Mouse (Mus musculus) small intestine, adult 2 months (tissue): Measurements from ENCODE around the gene Fh1. TPM values are rescaled to one million over a fixed set of nuclear protein-coding genes. Genes with fewer than 3 reads are reported as not detected.

Experiments
- H3K27ac ChIP-seq: fragments of 200-500 bp; 2 replicates; pipeline ENCODE4 v1.5.1; 2012; ENCODE audit warnings: low read depth, low read length, control low read depth, inconsistent platforms; ENCODE audit not compliant: insufficient read depth
- H3K27me3 ChIP-seq: fragments of 200-500 bp; 2 replicates; pipeline ENCODE4 v1.6.1; 2012; ENCODE audit warnings: mild to moderate bottlenecking, moderate library complexity, low read length, inconsistent platforms; ENCODE audit not compliant: control insufficient read depth, insufficient read depth
- H3K36me3 ChIP-seq: fragments of 200-500 bp; 2 replicates; pipeline ENCODE4 v1.6.1; 2012; ENCODE audit warnings: mild to moderate bottlenecking, low read length, control low read depth, inconsistent platforms; ENCODE audit not compliant: control insufficient read depth, insufficient read depth
- H3K4me1 ChIP-seq: fragments of 200-500 bp; 2 replicates; pipeline ENCODE4 v1.6.1; 2012; ENCODE audit warnings: low read length, inconsistent platforms, mixed read lengths; ENCODE audit not compliant: control insufficient read depth, insufficient read depth, insufficient read length
- H3K4me3 ChIP-seq: fragments of 200-500 bp; 2 replicates; pipeline ENCODE4 v1.5.1; 2012; ENCODE audit warnings: low read depth, mild to moderate bottlenecking, control low read depth, inconsistent platforms, low read length, moderate library complexity
- CTCF ChIP-seq: fragments of 200-500 bp; IDR thresholded peaks from 2 replicates; pipeline ENCODE4 v1.5.1; 2012; ENCODE audit warnings: low read depth, mild to moderate bottlenecking, control low read depth, inconsistent platforms, low read length, moderate library complexity, mixed read lengths; ENCODE audit not compliant: insufficient replicate concordance, insufficient read length; ENCODE audit errors: extremely low read depth
- POLR2A ChIP-seq: fragments of 200-500 bp; IDR thresholded peaks from 2 replicates; pipeline ENCODE4 v1.6.1; 2012; ENCODE audit warnings: low read depth, mild to moderate bottlenecking, control low read depth, inconsistent platforms, low read length, moderate library complexity
- WGBS: fragments of 180-500 bp; shearing (Covaris S2); methylation state at CpG from one replicate; pipeline ENCODE4 v1.1.7; 2018; 5-methylcytosine and 5-hydroxymethylcytosine counted together
- polyA plus RNA-seq: library from polyadenylated mRNA; depleted of rRNA; stranded (reverse); fragments of >200 nt; gene quantifications from 2 replicates; pipeline ENCODE4 v1.2.3, GENCODE M21; 2012; rRNA removed

The Fh1 gene
- polyA plus RNA-seq, 1 experiment: 16.4 TPM

DNA sequence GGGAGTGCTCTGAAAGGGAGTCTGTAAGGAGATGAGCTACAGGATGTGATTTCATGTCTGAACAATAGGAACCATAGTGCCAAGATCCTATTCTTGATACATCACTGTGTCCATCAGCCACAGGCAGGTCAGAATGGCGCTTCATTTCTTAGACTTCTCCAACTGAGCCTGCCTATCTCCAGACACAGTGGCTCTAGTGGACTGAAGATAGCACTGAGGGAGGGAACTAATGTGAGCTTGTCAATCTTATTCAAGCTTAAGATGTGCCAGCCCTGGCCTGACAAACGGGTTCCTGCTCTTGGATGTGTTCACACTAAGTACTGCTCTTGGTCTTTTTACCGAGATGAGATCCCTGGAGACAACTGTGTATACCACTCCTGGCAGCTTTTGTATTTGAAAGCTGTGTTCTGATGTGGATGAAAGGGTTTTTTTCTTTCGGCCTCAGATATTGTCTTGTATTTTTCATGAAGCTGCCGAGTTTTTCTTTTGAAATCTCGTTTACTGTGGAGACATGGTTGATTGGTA, 59.8 kb downstream of the Fh1 start:
- H3K4me3 ChIP-seq: no peak overlapping the region
- TF ChIP-seq POLR2A: no peak
- no peak for TF ChIP-seq CTCF
- H3K27ac ChIP-seq: no peak overlapping the region
- H3K27me3 ChIP-seq: no peaks in the 10 kb centered on the region
- no peaks in the 10 kb centered on the region for H3K36me3 ChIP-seq
- 86% methylated on average over 6 of the region's 6 CpGs for WGBS
- H3K4me1 ChIP-seq: no peaks in the 10 kb centered on the region

DNA sequence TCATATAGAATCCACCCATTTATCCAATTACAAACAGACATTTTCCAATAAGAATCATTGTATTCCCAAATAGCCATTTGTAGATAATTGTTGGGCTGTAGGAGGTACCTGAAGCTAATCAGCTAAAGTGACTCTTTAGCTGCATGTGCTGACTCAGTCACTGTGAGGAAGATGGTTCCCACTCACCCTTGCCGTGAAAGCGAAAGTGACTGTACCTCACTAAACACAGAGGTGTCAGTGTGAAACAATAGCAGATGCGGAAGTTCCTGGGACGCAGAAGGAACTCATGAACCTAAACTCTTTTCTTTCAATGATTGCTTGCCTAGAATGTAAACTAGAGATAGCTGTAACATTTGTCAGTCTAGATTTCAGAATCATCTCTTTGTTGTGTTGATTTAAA, 61.1 kb downstream of the Fh1 start:
- Histone ChIP-seq H3K4me1 (no peaks in the 10 kb centered on the region), H3K36me3 (no peaks in the 10 kb centered on the region), H3K27me3 (no peaks in the 10 kb centered on the region), H3K27ac (no peak overlapping the region), H3K4me3 (no peak overlapping the region)
- TF ChIP-seq CTCF (no peak), POLR2A (no peak)
- WGBS: 63% methylated on average over 4 of the region's 4 CpGs

- WGBS: 83% methylated on average over 2 of the region's 2 CpGs
- TF ChIP-seq POLR2A (no peak), CTCF (no peak)
- no peaks in the 10 kb centered on the region for H3K4me1 ChIP-seq
- no peak overlapping the region for H3K27ac ChIP-seq
- H3K36me3 ChIP-seq: no peaks in the 10 kb centered on the region
- H3K27me3 ChIP-seq: no peaks in the 10 kb centered on the region
- no peak overlapping the region for H3K4me3 ChIP-seq
These were observed 63.1 kb downstream of the Fh1 start for GRCm38 (mm10) chr1:175562379-175562778.

- no peak for TF ChIP-seq CTCF
- no peak for TF ChIP-seq POLR2A
These were observed 63.6 kb downstream of the Fh1 start for GRCm38 (mm10) chr1:175561806-175562205.

DNA sequence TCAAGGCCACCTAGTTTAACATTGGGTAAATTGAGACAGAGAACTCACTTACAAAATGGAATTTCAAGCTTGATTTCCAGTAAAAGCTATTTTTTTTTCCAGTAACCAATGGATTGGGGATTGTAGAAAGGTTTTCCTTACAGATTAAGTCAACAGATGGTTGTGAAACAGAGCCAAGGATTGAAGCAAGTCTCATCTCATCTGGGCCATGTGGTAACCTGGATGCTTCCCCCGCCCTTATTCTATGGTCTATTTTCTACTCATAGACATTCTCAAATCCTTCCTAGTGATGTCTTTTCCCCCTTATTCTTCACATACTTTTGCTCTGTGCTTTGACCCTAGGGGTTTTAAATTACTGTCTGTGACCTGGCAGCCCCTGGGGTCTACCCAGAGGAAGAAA, 70.8 kb downstream of the Fh1 start:
- no peak for TF ChIP-seq CTCF
- TF ChIP-seq POLR2A: no peak
- H3K27me3 ChIP-seq: no peaks in the 10 kb centered on the region
- no peaks in the 10 kb centered on the region for H3K4me1 ChIP-seq
- 86% methylated on average over 1 of the region's 1 CpGs for WGBS
- no peak overlapping the region for H3K4me3 ChIP-seq
- no peak overlapping the region for H3K27ac ChIP-seq
- H3K36me3 ChIP-seq: no peaks in the 10 kb centered on the region

More at GRCm38 (mm10) chr1:175561806-175562205, 63.6 kb downstream of the Fh1 start:
- no peaks in the 10 kb centered on the region for H3K27me3 ChIP-seq
- H3K4me1 ChIP-seq: no peaks in the 10 kb centered on the region
- no peak overlapping the region for H3K4me3 ChIP-seq
- H3K36me3 ChIP-seq: no peaks in the 10 kb centered on the region
- H3K27ac ChIP-seq: no peak overlapping the region

GRCm38 (mm10) chr1:175552474-175552873, 73.0 kb downstream of the Fh1 start:
- Histone ChIP-seq H3K27ac (no peak overlapping the region), H3K4me1 (no peaks in the 10 kb centered on the region), H3K4me3 (no peak overlapping the region), H3K27me3 (no peaks in the 10 kb centered on the region), H3K36me3 (no peaks in the 10 kb centered on the region)
- 33% methylated on average over 3 of the region's 3 CpGs for WGBS
- TF ChIP-seq CTCF (no peak), POLR2A (no peak)

DNA sequence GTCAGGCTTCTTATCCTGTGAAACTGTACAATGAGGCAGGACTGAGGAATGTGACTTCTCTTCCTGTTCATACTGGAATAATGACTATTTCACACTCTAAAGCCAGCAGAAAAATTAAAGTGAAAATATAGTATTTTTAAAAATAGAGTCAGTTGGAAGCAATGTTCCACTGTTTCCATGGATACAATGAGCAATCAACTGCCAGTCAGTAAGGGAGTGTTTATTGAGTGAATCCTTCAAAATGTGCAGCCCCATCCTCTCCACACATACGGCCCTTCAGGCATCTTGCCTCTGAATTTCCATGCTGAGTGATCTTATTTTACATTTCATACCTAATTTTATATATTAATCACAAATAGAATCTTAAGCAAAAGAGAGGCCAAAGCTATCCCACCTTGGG, 74.8 kb downstream of the Fh1 start:
- Histone ChIP-seq H3K4me3 (no peak overlapping the region), H3K4me1 (no peaks in the 10 kb centered on the region), H3K27me3 (no peaks in the 10 kb centered on the region), H3K27ac (no peak overlapping the region), H3K36me3 (no peaks in the 10 kb centered on the region)
- TF ChIP-seq CTCF: no peak
- no peak for TF ChIP-seq POLR2A
- 82% methylated on average over 1 of the region's 1 CpGs for WGBS

Other genes starting within 250 kb of the Fh1 start
- gene Rgs7, start 133.1 kb downstream of the Fh1 start, polyA plus RNA-seq: 0.04 and 0.05 TPM in 2 replicates
- gene Kmo, start 5.3 kb downstream of the Fh1 start, polyA plus RNA-seq: 0.41 and 0.55 TPM in 2 replicates
- gene Opn3, start 67.1 kb upstream of the Fh1 start, polyA plus RNA-seq: 0.93 and 2.4 TPM in 2 replicates
- gene Chml, start 67.3 kb upstream of the Fh1 start, polyA plus RNA-seq: 10.4 and 19.5 TPM in 2 replicates
- not detected in 2 replicates for gene Wdr64, start 73.0 kb upstream of the Fh1 start, polyA plus RNA-seq